Mouse (Mus musculus) gastrocnemius, postnatal 10 days (tissue): ENCODE measurements around the gene Trpt1. TPM values are rescaled to one million over a fixed set of nuclear protein-coding genes. Genes with fewer than 3 reads are reported as not detected.
A peak's percentile ranks its signal among the peaks of the same experiment; 100 is the strongest.

Source experiments
- DNase-seq: peaks from one replicate; pipeline ENCODE4 v3.0.0; 2021; ENCODE audit warnings: mixed read lengths
- total RNA-seq, 2 experiments: library from RNA; stranded (reverse); gene quantifications; 2 replicates each; pipeline ENCODE4 v1.2.3; 2021

Trpt1 gene
- total RNA-seq, 2 experiments from 2014 or later = 19.1 to 20.8 TPM

- DNase-seq = no peak
These were observed 2.7 kb upstream of the Trpt1 start for GRCm38 (mm10) chr19:6993011-6993770.

GRCm38 (mm10) chr19:6994002-6994401, 1.9 kb upstream of the Trpt1 start:
- no peak for DNase-seq

GRCm38 (mm10) chr19:6994489-6994888, 1.4 kb upstream of the Trpt1 start:
- DNase-seq = no peak

- DNase-seq = no peak
These were observed 508 bp upstream of the Trpt1 start for GRCm38 (mm10) chr19:6995255-6995991.

- DNase-seq = no peak
These were observed 1.9 kb downstream of the Trpt1 start for GRCm38 (mm10) chr19:6997721-6998290.

GRCm38 (mm10) chr19:6999360-7000063, 3.6 kb downstream of the Trpt1 start:
- DNase-seq = no peak

- no peak for DNase-seq
These were observed 11.1 kb downstream of the Trpt1 start for GRCm38 (mm10) chr19:7006892-7007593.

- DNase-seq = no peak
These were observed 16.5 kb downstream of the Trpt1 start for GRCm38 (mm10) chr19:7012426-7012825.

- no peak for DNase-seq
These were observed 18.1 kb downstream of the Trpt1 start for GRCm38 (mm10) chr19:7013984-7014383.

GRCm38 (mm10) chr19:7014481-7015135, 18.7 kb downstream of the Trpt1 start:
- DNase-seq = no peak

- no peak for DNase-seq
These were observed 21.9 kb downstream of the Trpt1 start for GRCm38 (mm10) chr19:7017541-7018457.

GRCm38 (mm10) chr19:7018546-7018945, 22.6 kb downstream of the Trpt1 start:
- no peak for DNase-seq

GRCm38 (mm10) chr19:7019191-7019590, 23.3 kb downstream of the Trpt1 start, which contains the start of gene Fermt3:
Gene Fermt3 (minus strand): TSS chr19:7019469.
- DNase-seq = no peak

- no peak for DNase-seq
These were observed 24.3 kb downstream of the Trpt1 start for GRCm38 (mm10) chr19:7020224-7020641.

GRCm38 (mm10) chr19:7029531-7029930, 33.6 kb downstream of the Trpt1 start:
- no peak for DNase-seq

GRCm38 (mm10) chr19:7034006-7034405, 38.1 kb downstream of the Trpt1 start:
- no peak for DNase-seq

GRCm38 (mm10) chr19:7039088-7039720, 43.3 kb downstream of the Trpt1 start:
- DNase-seq = peak; percentile 55

GRCm38 (mm10) chr19:7039841-7040636, 44.1 kb downstream of the Trpt1 start, which contains the start of gene Stip1:
Gene Stip1 (minus strand): TSS chr19:7039967.
- peak; percentile 96 for DNase-seq
